Mouse (Mus musculus) limb, embryonic 11.5 days (tissue): ENCODE measurements around the gene Relt. TPM values are rescaled to one million over a fixed set of nuclear protein-coding genes. Genes with fewer than 3 reads are reported as not detected.

Experiments
- ATAC-seq: fragments of 200-750 bp; cut with Nextera tagmentation; 2 replicates; pipeline ENCODE4 v1.8.0; 2017; ENCODE audit warnings: low read depth; ENCODE audit not compliant: insufficient number of reproducible peaks, low FRiP score, low TSS enrichment
- DNase-seq: peaks from one replicate; pipeline ENCODE4 v3.0.0-alpha.2; 2015; ENCODE audit warnings: low spot score
- H3K27ac ChIP-seq: fragments of 300-500 bp; sonication (generic); replicated peaks from 2 replicates; pipeline ENCODE4 v1.5.1; 2014; ENCODE audit warnings: low read depth, mild to moderate bottlenecking, low read length
- H3K27me3 ChIP-seq: fragments of 300-500 bp; sonication (generic); 2 replicates; pipeline ENCODE4 v1.6.1; 2014; ENCODE audit warnings: mild to moderate bottlenecking, low read length, mixed read lengths; ENCODE audit not compliant: control insufficient read depth, insufficient read depth
- H3K36me3 ChIP-seq: fragments of 300-500 bp; sonication (generic); 2 replicates; pipeline ENCODE4 v1.6.1; 2014; ENCODE audit warnings: mild to moderate bottlenecking, low read length, moderate library complexity, mixed read lengths; ENCODE audit not compliant: control insufficient read depth, insufficient read depth
- H3K4me1 ChIP-seq: fragments of 300-500 bp; sonication (generic); 2 replicates; pipeline ENCODE4 v1.6.1; 2014; ENCODE audit warnings: low read length, mixed read lengths; ENCODE audit not compliant: control insufficient read depth, insufficient read depth
- H3K4me2 ChIP-seq: fragments of 300-500 bp; sonication (generic); 2 replicates; pipeline ENCODE4 v1.6.1; 2014; ENCODE audit warnings: low read depth, mild to moderate bottlenecking, moderate library complexity; ENCODE audit not compliant: severe bottlenecking
- H3K4me3 ChIP-seq: fragments of 300-500 bp; sonication (generic); 2 replicates; pipeline ENCODE4 v1.5.1; 2014; ENCODE audit warnings: low read depth, low read length
- H3K9ac ChIP-seq: fragments of 300-500 bp; sonication (generic); 2 replicates; pipeline ENCODE4 v1.6.1; 2014; ENCODE audit warnings: mild to moderate bottlenecking, low read length
- H3K9me3 ChIP-seq: fragments of 300-500 bp; sonication (generic); 2 replicates; pipeline ENCODE4 v1.6.1; 2016; ENCODE audit warnings: low read length; ENCODE audit not compliant: control insufficient read depth
- WGBS: fragments of 180-500 bp; shearing (Covaris S2); extraction: QIAGEN DNeasy Blood & Tissue Kit; methylation state at CpG from one replicate; pipeline ENCODE4 v1.1.7; 2014; 5-methylcytosine and 5-hydroxymethylcytosine counted together
- polyA plus RNA-seq: library from polyadenylated mRNA; unstranded; fragments of >200 nt; fragmentation: Nextera tagmentation; extraction: Ambion mirVana; gene quantifications from 2 replicates; pipeline ENCODE4 v1.2.1, GENCODE M21; 2014

Relt gene
- polyA plus RNA-seq, 1 experiment from 2014 or later: 4.1 TPM

DNA sequence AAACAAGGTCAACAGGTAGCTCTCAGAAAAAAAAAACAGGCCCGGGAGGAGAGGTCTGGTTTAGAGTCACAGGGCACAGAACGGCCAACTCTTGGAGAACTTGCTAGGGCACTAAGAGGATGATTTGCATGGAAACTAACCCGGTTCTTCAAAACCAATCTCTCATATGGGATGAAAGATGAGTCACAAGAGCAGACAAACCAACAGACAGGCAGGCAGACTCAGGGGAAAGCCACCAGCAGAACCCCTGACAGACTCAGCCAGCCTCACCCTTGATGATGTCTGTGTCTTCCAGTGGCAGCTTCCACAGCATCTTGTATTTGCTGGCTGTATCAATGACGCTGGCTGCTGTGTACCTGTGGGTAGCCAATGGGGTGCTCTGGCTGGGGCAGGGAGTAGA lies 18.7 kb upstream of the Relt start:
- Histone ChIP-seq H3K36me3 (peaks cover 41% of the 10 kb centered on the region), H3K4me1 (0 out of 2 replicates have a peak, but pooled peaks cover 2% of the 10 kb centered on the region), H3K27me3 (no peaks in the 10 kb centered on the region), H3K9ac (no peak overlapping the region), H3K4me2 (no peak overlapping the region), H3K9me3 (no peaks in the 10 kb centered on the region), H3K4me3 (no peak overlapping the region), H3K27ac (no peak overlapping the region)
- WGBS: 88% methylated on average over 4 of the region's 4 CpGs
- no peak for ATAC-seq
- DNase-seq: no peak

DNA sequence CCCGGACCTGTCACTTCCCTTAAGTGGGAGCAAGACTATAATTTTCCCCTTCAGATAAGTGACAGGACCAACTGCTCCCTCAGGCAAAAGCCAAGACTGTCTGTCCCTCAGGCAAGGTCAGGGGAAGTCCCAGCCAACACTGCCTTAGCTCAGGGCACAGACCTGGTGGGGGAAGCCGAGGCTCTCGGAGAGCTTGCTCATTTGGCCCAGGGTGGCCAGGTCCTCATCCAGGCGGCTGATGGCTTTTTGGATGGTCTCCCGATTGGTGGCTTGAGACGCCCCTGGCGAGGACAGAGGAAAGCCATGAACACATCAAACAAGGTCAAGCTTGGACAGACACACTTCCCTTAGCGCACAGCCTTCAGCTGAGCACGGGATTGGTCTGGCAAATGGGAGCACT lies 18.3 kb upstream of the Relt start:
- Histone ChIP-seq H3K4me2 (no peak overlapping the region), H3K27me3 (no peaks in the 10 kb centered on the region), H3K9me3 (no peaks in the 10 kb centered on the region), H3K36me3 (peaks cover 42% of the 10 kb centered on the region), H3K27ac (no peak overlapping the region), H3K4me3 (no peak overlapping the region), H3K4me1 (0 out of 2 replicates have a peak, but pooled peaks cover 2% of the 10 kb centered on the region), H3K9ac (no peak overlapping the region)
- no peak for DNase-seq
- whole genome bisulfite sequencing: 92% methylated on average over 9 of the region's 9 CpGs
- no peak for ATAC-seq

GRCm38 (mm10) chr7:100879595-100879994 lies 16.3 kb upstream of the Relt start:
- H3K4me3 ChIP-seq: no peak overlapping the region

DNA sequence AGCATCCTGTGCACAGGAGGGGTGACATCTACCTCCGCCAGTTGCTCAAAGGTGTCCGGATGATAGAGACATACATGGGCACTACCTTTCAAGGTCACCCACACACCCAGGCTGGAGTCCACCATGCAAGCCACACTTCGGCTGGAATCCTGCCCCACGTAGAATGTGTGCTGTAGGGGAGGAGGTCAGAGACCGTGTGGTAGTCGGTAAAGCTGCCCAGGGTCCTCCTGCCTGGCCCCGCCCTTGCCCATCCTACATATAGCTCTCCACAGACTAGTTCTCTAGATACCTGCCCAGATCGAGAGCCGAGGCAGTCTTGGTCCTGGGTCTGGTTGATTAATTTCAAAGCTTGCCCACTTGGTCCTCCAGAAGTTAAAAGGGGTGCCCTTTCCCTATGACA lies 13.5 kb upstream of the Relt start:
- 93% methylated on average over 9 of the region's 9 CpGs for WGBS
- Histone ChIP-seq H3K9ac (no peak overlapping the region), H3K4me2 (no peak overlapping the region), H3K9me3 (no peaks in the 10 kb centered on the region), H3K36me3 (peaks cover 40% of the 10 kb centered on the region), H3K27ac (no peak overlapping the region), H3K27me3 (no peaks in the 10 kb centered on the region), H3K4me1 (0 out of 2 replicates have a peak, but pooled peaks cover 2% of the 10 kb centered on the region), H3K4me3 (no peak overlapping the region)
- DNase-seq (no peak), ATAC-seq (no peak)

More at GRCm38 (mm10) chr7:100879595-100879994, 16.3 kb upstream of the Relt start:
- DNase-seq (peak; percentile 88), ATAC-seq (peak; percentile 14; the same call in 1 of the 2 replicates)
- Histone ChIP-seq H3K27me3 (no peaks in the 10 kb centered on the region), H3K9me3 (no peaks in the 10 kb centered on the region), H3K36me3 (peaks cover 42% of the 10 kb centered on the region), H3K4me1 (0 out of 2 replicates have a peak, but pooled peaks cover 2% of the 10 kb centered on the region), H3K27ac (no peak overlapping the region), H3K9ac (no peak overlapping the region), H3K4me2 (no peak overlapping the region)
- 18% methylated on average over 20 of the region's 20 CpGs for WGBS

DNA sequence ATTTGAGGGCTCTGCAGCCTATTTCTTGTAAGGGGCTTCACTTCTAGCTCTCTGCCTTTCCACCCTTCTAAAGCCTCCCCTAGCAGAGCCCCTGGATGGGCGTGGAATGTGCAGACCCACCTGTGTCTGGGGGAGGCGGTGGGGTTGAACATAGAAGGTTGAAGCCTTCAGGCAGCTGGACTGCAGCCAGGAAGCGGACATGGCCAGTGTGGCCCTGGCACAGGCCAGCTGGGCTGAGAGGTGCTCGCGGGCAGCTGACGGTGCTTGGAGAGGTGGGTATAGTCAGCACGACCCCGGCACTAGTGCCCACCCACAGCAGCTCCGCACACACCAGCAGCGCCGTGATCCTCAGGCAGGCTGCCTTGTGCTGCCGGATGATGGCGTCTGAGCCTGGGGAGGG lies 13.0 kb upstream of the Relt start:
- Histone ChIP-seq H3K36me3 (peaks cover 39% of the 10 kb centered on the region), H3K9ac (no peak overlapping the region)
- 91% methylated on average over 13 of the region's 13 CpGs for WGBS

GRCm38 (mm10) chr7:100875822-100876221 lies 12.6 kb upstream of the Relt start:
- no peak for DNase-seq
- no peaks in the 10 kb centered on the region for H3K9me3 ChIP-seq
- no peak for ATAC-seq
- H3K4me3 ChIP-seq: no peak overlapping the region
- 0 out of 2 replicates have a peak, but pooled peaks cover 2% of the 10 kb centered on the region for H3K4me1 ChIP-seq
- H3K27me3 ChIP-seq: no peaks in the 10 kb centered on the region
- H3K36me3 ChIP-seq: peaks cover 35% of the 10 kb centered on the region
- 73% methylated on average over 1 of the region's 1 CpGs for WGBS
- H3K9ac ChIP-seq: no peak overlapping the region
- H3K4me2 ChIP-seq: no peak overlapping the region
- H3K27ac ChIP-seq: no peak overlapping the region

More for the DNA sequence above, 13.0 kb upstream of the Relt start:
- no peak for DNase-seq
- Histone ChIP-seq H3K4me2 (no peak overlapping the region), H3K4me1 (0 out of 2 replicates have a peak, but pooled peaks cover 2% of the 10 kb centered on the region), H3K27me3 (no peaks in the 10 kb centered on the region), H3K27ac (no peak overlapping the region), H3K9me3 (no peaks in the 10 kb centered on the region), H3K4me3 (no peak overlapping the region)
- ATAC-seq: no peak

DNA sequence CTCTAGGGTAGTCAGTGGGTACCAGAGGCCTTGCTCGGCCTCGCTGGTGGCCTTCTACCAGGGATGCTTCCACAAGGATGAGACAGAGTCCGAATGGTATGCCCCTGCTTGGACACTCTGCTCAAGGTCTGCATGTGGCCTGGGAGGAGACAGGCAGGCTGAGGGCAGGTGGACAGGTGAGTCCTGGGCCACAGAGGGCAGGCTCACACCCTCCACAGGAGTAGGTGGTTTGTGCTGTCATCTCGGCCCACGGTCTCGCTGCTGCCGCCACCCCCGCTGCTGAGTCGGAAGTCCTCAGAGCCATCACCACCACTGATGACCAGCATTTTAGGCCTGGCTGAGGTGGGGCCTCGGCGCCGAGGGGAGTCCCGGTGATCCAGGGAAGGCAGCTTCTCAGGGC lies 10.0 kb upstream of the Relt start:
- ATAC-seq: no peak
- no peaks in the 10 kb centered on the region for H3K27me3 ChIP-seq
- WGBS: 93% methylated on average over 13 of the region's 13 CpGs
- no peak overlapping the region for H3K4me3 ChIP-seq
- no peaks in the 10 kb centered on the region for H3K9me3 ChIP-seq
- no peaks in the 10 kb centered on the region for H3K4me1 ChIP-seq
- no peak overlapping the region for H3K4me2 ChIP-seq
- H3K36me3 ChIP-seq: peaks cover 19% of the 10 kb centered on the region; the same call in 1 of the 2 replicates
- DNase-seq: no peak
- H3K9ac ChIP-seq: no peak overlapping the region
- H3K27ac ChIP-seq: no peak overlapping the region

DNA sequence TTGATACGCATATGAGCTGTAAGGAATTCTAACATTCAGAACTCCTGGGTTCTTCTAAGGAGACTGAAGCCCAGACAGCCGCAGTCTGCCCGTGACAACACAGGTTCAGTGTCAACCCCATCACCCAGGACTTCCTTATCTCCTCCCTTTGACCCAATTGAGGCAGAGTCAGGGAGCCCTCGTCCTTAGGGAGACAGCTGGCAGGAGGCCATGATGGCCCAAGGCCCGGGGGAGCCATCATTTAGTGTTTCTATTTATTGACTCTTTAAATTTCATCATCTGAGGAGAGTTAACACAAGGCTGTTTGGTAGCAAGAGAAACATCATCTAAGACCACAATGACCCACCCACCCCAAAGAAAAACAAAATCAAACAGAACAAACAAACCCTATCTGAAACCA lies 8.6 kb upstream of the Relt start:
- Histone ChIP-seq H3K4me1 (no peaks in the 10 kb centered on the region), H3K36me3 (peaks cover 13% of the 10 kb centered on the region; the same call in 1 of the 2 replicates), H3K27me3 (no peaks in the 10 kb centered on the region), H3K9me3 (no peaks in the 10 kb centered on the region), H3K27ac (no peak overlapping the region), H3K9ac (no peak overlapping the region), H3K4me3 (no peak overlapping the region), H3K4me2 (no peak overlapping the region)
- no peak for DNase-seq
- no peak for ATAC-seq
- 89% methylated on average over 5 of the region's 5 CpGs for WGBS

- DNase-seq (no peak), ATAC-seq (no peak)
- 90% methylated on average over 4 of the region's 4 CpGs for WGBS
- Histone ChIP-seq H3K36me3 (peaks cover 13% of the 10 kb centered on the region; the same call in 1 of the 2 replicates), H3K27me3 (no peaks in the 10 kb centered on the region), H3K4me3 (no peak overlapping the region), H3K4me2 (no peak overlapping the region), H3K9me3 (no peaks in the 10 kb centered on the region), H3K27ac (no peak overlapping the region), H3K9ac (no peak overlapping the region), H3K4me1 (no peaks in the 10 kb centered on the region)
Observed at GRCm38 (mm10) chr7:100871355-100871754, 8.1 kb upstream of the Relt start.
